Mouse (Mus musculus): ENCODE data around the gene Dcdc2a. TPM values are rescaled to one million over a fixed set of nuclear protein-coding genes. Genes with fewer than 3 reads are reported as not detected.

The Dcdc2a gene
- total and polyA plus RNA-seq, 2 experiments from 2014 or later: 2.0 to 6.4 TPM

- Histone ChIP-seq H3K27ac (no peak overlapping the region), H3K4me2 (ENCODE audit: low read depth, low read length) (no peak overlapping the region), H3K4me1 (ENCODE audit: insufficient read depth, low read length) (no peaks in the 10 kb centered on the region), H3K9ac (replicated peaks; ENCODE audit: low read length) (no peak overlapping the region), H3K36me3 (ENCODE audit: insufficient read depth, low read length) (no peaks in the 10 kb centered on the region), H3K9me3 (ENCODE audit: low read length) (no peaks in the 10 kb centered on the region), H3K27me3 (ENCODE audit: insufficient read depth, low read length) (no peaks in the 10 kb centered on the region), H3K4me3 (ENCODE audit: low read length) (no peak overlapping the region)
- 91% methylated on average over 5 of the region's 5 CpGs for WGBS
- TF ChIP-seq CTCF (IDR thresholded peaks at IDR 0.05; ENCODE audit: low read depth): no peak
- ATAC-seq (no peak), DNase-seq (ENCODE audit: low spot score) (no peak)
Observed at GRCm38 (mm10) chr13:25206950-25207349, 151.1 kb downstream of the Dcdc2a start.

GRCm38 (mm10) chr13:25218394-25218793, 162.6 kb downstream of the Dcdc2a start:
- no peak overlapping the region for H3K4me2 ChIP-seq (ENCODE audit: low read depth, low read length)
- ATAC-seq: no peak
- H3K36me3 ChIP-seq (ENCODE audit: insufficient read depth, low read length): no peaks in the 10 kb centered on the region
- 97% methylated on average over 1 of the region's 1 CpGs for WGBS
- TF ChIP-seq CTCF (IDR thresholded peaks at IDR 0.05; ENCODE audit: low read depth): no peak
- H3K4me3 ChIP-seq (ENCODE audit: low read length): no peak overlapping the region
- no peaks in the 10 kb centered on the region for H3K9me3 ChIP-seq (ENCODE audit: low read length)
- no peak for DNase-seq (ENCODE audit: low spot score)
- no peak overlapping the region for H3K9ac ChIP-seq (replicated peaks; ENCODE audit: low read length)
- no peaks in the 10 kb centered on the region for H3K4me1 ChIP-seq (ENCODE audit: insufficient read depth, low read length)
- H3K27me3 ChIP-seq (ENCODE audit: insufficient read depth, low read length): no peaks in the 10 kb centered on the region
- no peak overlapping the region for H3K27ac ChIP-seq

- Histone ChIP-seq H3K36me3 (ENCODE audit: insufficient read depth, low read length) (no peaks in the 10 kb centered on the region), H3K4me2 (ENCODE audit: low read depth, low read length) (no peak overlapping the region), H3K4me1 (ENCODE audit: insufficient read depth, low read length) (no peaks in the 10 kb centered on the region), H3K4me3 (ENCODE audit: low read length) (no peak overlapping the region), H3K27me3 (ENCODE audit: insufficient read depth, low read length) (no peaks in the 10 kb centered on the region), H3K9ac (replicated peaks; ENCODE audit: low read length) (no peak overlapping the region), H3K9me3 (ENCODE audit: low read length) (no peaks in the 10 kb centered on the region), H3K27ac (no peak overlapping the region)
- DNase-seq (ENCODE audit: low spot score) (no peak), ATAC-seq (no peak)
- no peak for TF ChIP-seq CTCF (IDR thresholded peaks at IDR 0.05; ENCODE audit: low read depth)
- whole genome bisulfite sequencing: 70% methylated on average over 5 of the region's 5 CpGs
Observed at GRCm38 (mm10) chr13:25220186-25220787, 164.5 kb downstream of the Dcdc2a start.

- no peak for TF ChIP-seq CTCF (IDR thresholded peaks at IDR 0.05; ENCODE audit: low read depth)
Observed at GRCm38 (mm10) chr13:25251893-25252292, 196.1 kb downstream of the Dcdc2a start.

GRCm38 (mm10) chr13:25254478-25255263, 198.9 kb downstream of the Dcdc2a start:
- WGBS: 81% methylated on average over 9 of the region's 9 CpGs
- H3K4me3 ChIP-seq (ENCODE audit: low read length): no peak overlapping the region
- no peak for TF ChIP-seq CTCF (IDR thresholded peaks at IDR 0.05; ENCODE audit: low read depth)
- H3K9me3 ChIP-seq (ENCODE audit: low read length): no peaks in the 10 kb centered on the region
- no peak overlapping the region for H3K9ac ChIP-seq (replicated peaks; ENCODE audit: low read length)
- no peak overlapping the region for H3K27ac ChIP-seq
- no peak for ATAC-seq
- no peak for DNase-seq (ENCODE audit: low spot score)
- no peaks in the 10 kb centered on the region for H3K27me3 ChIP-seq (ENCODE audit: insufficient read depth, low read length)
- no peaks in the 10 kb centered on the region for H3K4me1 ChIP-seq (ENCODE audit: insufficient read depth, low read length)
- H3K4me2 ChIP-seq (ENCODE audit: low read depth, low read length): no peak overlapping the region
- H3K36me3 ChIP-seq (ENCODE audit: insufficient read depth, low read length): no peaks in the 10 kb centered on the region

More at GRCm38 (mm10) chr13:25251893-25252292, 196.1 kb downstream of the Dcdc2a start:
- no peak for ATAC-seq
- H3K4me3 ChIP-seq (ENCODE audit: low read length): no peak overlapping the region
- H3K4me2 ChIP-seq (ENCODE audit: low read depth, low read length): no peak overlapping the region
- H3K27ac ChIP-seq: no peak overlapping the region
- no peaks in the 10 kb centered on the region for H3K27me3 ChIP-seq (ENCODE audit: insufficient read depth, low read length)
- H3K4me1 ChIP-seq (ENCODE audit: insufficient read depth, low read length): no peaks in the 10 kb centered on the region
- no peaks in the 10 kb centered on the region for H3K9me3 ChIP-seq (ENCODE audit: low read length)
- no peaks in the 10 kb centered on the region for H3K36me3 ChIP-seq (ENCODE audit: insufficient read depth, low read length)
- no peak overlapping the region for H3K9ac ChIP-seq (replicated peaks; ENCODE audit: low read length)
- 53% methylated on average over 1 of the region's 1 CpGs for WGBS
- no peak for DNase-seq (ENCODE audit: low spot score)

GRCm38 (mm10) chr13:25257608-25258007, 201.8 kb downstream of the Dcdc2a start:
- ATAC-seq: peak; percentile 66; the same call in 1 of the 2 replicates
- Histone ChIP-seq H3K36me3 (ENCODE audit: insufficient read depth, low read length) (no peaks in the 10 kb centered on the region), H3K4me2 (ENCODE audit: low read depth, low read length) (no peak overlapping the region), H3K27ac (no peak overlapping the region), H3K9me3 (ENCODE audit: low read length) (no peaks in the 10 kb centered on the region), H3K4me3 (ENCODE audit: low read length) (no peak overlapping the region), H3K27me3 (ENCODE audit: insufficient read depth, low read length) (no peaks in the 10 kb centered on the region), H3K4me1 (ENCODE audit: insufficient read depth, low read length) (no peaks in the 10 kb centered on the region), H3K9ac (replicated peaks; ENCODE audit: low read length) (no peak overlapping the region)
- WGBS: 64% methylated on average over 6 of the region's 6 CpGs
- DNase-seq (ENCODE audit: low spot score): peak; percentile 29
- TF ChIP-seq CTCF (IDR thresholded peaks at IDR 0.05; ENCODE audit: low read depth): no peak

Other genes with a start within 250 kb of the Dcdc2a start
- 14.7 and 19.3 TPM in 2 replicates for gene Acot13, start 224.5 kb upstream of the Dcdc2a start, total RNA-seq (2014; rRNA removed)
- gene Acot13, start 224.5 kb upstream of the Dcdc2a start, polyA plus RNA-seq (2015; fragmentation: Nextera tagmentation; extraction: Ambion mirVana): 69.7 and 74.2 TPM in 2 replicates
- 30.0 and 30.9 TPM in 2 replicates for gene Tdp2, start 224.3 kb upstream of the Dcdc2a start, total RNA-seq (2014; rRNA removed)
- 36.6 and 38.8 TPM in 2 replicates for gene Tdp2, start 224.3 kb upstream of the Dcdc2a start, polyA plus RNA-seq (2015; fragmentation: Nextera tagmentation; extraction: Ambion mirVana)
- gene D130043K22Rik, start 210.9 kb upstream of the Dcdc2a start, total RNA-seq (2014; rRNA removed): 11.3 and 13.0 TPM in 2 replicates
- gene D130043K22Rik, start 210.9 kb upstream of the Dcdc2a start, polyA plus RNA-seq (2015; fragmentation: Nextera tagmentation; extraction: Ambion mirVana): 6.1 TPM in 2 replicates
- gene Aldh5a1, start 118.3 kb upstream of the Dcdc2a start, total RNA-seq (2014; rRNA removed): 46.3 and 53.9 TPM in 2 replicates
- 16.2 and 16.9 TPM in 2 replicates for gene Aldh5a1, start 118.3 kb upstream of the Dcdc2a start, polyA plus RNA-seq (2015; fragmentation: Nextera tagmentation; extraction: Ambion mirVana)
- gene Gpld1, start 112.9 kb upstream of the Dcdc2a start, total RNA-seq (2014; rRNA removed): 5.4 and 8.4 TPM in 2 replicates
- 3.0 and 3.3 TPM in 2 replicates for gene Gpld1, start 112.9 kb upstream of the Dcdc2a start, polyA plus RNA-seq (2015; fragmentation: Nextera tagmentation; extraction: Ambion mirVana)
- 19.1 and 27.2 TPM in 2 replicates for gene Mrs2, start 35.6 kb upstream of the Dcdc2a start, total RNA-seq (2014; rRNA removed)
- gene Mrs2, start 35.6 kb upstream of the Dcdc2a start, polyA plus RNA-seq (2015; fragmentation: Nextera tagmentation; extraction: Ambion mirVana): 9.9 and 12.7 TPM in 2 replicates
- 22.0 and 26.2 TPM in 2 replicates for gene Nrsn1, start 214.5 kb downstream of the Dcdc2a start, total RNA-seq (2014; rRNA removed)
- 75.5 and 75.7 TPM in 2 replicates for gene Nrsn1, start 214.5 kb downstream of the Dcdc2a start, polyA plus RNA-seq (2015; fragmentation: Nextera tagmentation; extraction: Ambion mirVana)